Mouse (Mus musculus): ENCODE results near the gene Chchd4.

Chchd4 gene

DNA sequence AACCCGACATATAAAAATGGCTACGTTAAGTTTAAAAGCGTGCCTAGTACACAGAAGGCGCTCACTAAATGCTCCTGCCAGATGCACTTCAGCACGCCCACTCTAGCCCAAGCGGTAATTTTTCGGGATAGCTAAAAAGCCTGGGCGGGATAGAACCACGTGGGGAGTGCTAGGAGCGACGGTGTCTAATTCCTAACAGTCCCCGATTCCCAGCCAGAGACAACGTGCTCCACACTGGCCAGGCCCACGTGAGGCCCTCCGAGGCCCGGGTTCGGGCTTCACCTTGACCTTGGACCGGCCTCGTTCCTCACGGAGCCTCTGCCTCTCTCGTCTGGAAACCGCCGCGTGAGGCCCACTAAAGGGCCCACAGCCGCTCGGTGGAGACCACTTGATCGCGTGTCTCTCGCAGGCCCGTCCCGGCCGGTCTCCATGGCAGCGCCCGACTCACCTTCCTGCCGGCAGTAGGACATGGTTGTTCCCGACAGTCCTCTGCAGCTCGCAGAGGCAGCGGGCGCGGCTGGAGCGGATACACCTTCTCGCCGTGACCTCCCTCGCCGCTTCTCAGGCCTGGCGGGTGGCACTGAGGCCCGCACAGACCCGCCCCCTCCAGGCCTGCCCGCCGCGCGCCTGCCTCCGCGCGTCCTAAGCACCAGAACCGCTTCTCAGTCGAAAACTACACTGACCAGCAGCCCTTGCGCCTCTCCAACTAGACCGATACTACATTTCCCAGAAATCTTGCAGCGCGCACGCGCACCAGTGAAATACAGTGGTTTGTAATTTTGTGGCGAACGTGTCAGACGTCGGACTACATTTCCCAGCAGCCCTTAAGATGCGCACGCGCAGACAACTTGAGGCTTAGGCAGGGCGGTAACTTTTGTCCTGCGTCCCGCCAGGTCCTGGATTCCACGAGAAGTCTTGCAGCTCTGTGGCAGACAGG is at the start of gene Chchd4, which contains the start of gene Tmem43:
TSS of gene Chchd4 (minus strand) at position 679 of the 937 bp plus-strand sequence.
TSS of gene Tmem43 (plus strand) at position 836 of the 937 bp plus-strand sequence.
- DNase-seq (ENCODE audit: low spot score) = peak; percentile 100

DNA sequence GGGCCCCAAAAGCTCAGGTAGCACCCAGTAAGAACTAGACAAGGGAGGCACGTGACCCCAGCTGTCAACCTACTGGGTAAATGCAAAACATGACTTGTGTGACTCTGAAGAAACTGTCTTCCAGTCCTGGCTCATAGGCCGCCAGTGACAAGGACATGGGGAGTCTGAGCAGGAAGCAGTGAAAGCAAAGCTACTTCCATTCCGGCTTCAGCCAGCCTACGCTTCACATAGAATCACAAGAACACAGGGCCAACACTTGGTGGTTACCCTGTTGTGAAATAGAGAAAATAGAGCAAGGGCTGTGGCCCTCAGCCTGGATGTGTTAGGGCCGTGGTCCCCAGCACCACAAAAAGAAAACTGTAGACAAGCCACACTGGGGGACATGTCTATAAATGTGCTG is 49.5 kb upstream of the Chchd4 start:
- no peak for DNase-seq (ENCODE audit: low spot score)

DNA sequence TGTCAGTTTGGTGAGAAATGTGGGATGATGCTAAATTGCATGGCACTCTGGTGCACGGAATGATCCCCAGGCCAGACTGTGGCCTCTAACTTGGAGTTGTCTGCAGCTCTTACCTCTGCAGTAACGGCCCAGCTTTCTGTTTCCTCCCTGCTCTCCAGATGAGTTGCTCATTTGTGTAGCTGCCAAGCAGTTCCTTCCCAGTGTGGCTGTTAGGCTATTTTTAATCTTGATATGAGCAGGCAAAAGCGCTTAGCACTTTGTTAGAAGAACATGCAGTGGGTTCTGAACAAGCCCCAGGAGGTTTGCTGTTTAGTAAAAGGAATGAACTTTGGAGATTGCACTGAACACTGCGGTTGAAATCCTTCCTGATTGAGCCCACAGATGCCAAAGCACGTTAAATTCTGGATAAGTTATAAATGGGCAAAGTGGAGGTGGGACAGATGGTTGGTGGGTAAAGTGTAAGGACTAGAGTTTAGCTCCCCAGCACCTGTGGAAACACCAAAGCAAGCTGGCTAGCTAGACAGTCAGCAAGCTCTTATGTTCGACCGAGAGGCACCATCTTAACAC is 45.2 kb upstream of the Chchd4 start:
- no peak for DNase-seq (ENCODE audit: low spot score)

GRCm38 (mm10) chr6:91515545-91516449 is 42.5 kb upstream of the Chchd4 start, which contains the start of the genes Xpc and Lsm3:
TSS of gene Xpc (minus strand) at chr6:91515888.
TSS of gene Lsm3 (plus strand) at chr6:91515928.
- DNase-seq (ENCODE audit: low spot score) = peak; percentile 98

DNA sequence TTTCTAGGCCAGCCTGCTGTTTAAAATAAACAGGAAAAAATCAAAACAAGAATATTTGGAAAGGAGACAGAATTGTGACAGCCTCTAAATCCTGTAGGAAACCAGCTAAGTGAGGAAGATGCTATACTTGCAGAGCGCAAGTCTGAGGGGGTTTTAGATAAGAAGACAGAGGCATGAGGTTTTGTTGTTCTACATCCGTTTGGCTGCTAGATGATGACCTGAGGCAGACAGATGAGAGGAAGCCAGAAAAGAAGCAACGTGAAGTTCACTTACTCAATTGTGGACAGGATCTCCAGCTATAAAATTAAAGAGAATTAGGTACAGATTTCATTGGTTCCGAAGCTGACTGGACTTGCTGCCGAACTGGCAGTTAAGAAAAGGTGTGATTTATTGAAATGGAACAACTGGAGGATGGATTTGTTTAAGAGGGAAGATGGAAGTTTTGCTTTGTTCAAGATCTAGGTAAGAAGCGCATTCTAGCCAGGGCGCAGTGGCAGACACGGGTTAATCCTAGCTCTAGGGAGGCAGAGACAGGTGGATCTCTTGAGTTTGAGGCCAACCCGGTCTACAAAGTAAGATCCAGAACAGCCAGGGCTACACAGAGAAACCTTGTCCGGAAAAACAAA is 41.5 kb upstream of the Chchd4 start:
- no peak for DNase-seq (ENCODE audit: low spot score)

DNA sequence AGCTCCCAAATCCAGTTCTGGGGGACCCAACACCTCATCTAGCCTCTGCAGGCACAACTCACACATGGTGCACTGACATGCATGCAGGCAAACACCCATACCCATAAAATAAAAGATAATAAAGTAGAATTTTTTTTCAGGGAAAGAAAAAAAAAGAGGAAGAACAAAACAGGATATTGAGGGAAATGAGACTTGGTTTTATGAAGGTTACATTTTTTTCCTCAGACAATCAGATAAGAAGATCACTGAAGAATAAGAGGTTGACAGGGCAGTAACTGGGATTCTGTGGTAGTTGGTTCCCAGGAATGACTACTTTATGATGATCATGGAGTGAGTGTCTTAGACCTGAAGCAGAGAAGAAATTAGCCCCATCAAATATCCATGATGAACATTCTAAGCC is 40.8 kb upstream of the Chchd4 start:
- no peak for DNase-seq (ENCODE audit: low spot score)

- no peak for DNase-seq (ENCODE audit: low spot score)
Measured at GRCm38 (mm10) chr6:91510211-91510610, 36.9 kb upstream of the Chchd4 start.

DNA sequence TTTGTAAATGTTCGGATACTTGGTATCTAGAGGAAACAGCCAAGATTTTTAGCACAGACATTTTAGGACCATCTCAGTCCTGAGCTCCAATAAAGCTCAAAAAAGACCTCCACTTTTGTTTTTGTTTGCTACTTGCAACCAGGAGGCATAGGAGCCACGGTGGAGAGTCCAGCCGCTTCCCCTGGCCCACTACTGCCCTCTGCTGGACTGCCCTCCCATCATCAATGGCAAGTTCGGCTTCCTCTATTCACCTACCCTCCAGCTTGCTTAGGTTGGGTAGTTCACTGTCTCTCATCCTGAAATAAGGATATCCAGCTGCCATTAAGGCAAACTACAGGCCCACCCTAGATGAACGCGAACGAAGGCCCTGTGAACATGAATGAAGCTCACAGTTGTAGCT is 36.0 kb upstream of the Chchd4 start:
- peak; percentile 73 for DNase-seq (ENCODE audit: low spot score)

DNA sequence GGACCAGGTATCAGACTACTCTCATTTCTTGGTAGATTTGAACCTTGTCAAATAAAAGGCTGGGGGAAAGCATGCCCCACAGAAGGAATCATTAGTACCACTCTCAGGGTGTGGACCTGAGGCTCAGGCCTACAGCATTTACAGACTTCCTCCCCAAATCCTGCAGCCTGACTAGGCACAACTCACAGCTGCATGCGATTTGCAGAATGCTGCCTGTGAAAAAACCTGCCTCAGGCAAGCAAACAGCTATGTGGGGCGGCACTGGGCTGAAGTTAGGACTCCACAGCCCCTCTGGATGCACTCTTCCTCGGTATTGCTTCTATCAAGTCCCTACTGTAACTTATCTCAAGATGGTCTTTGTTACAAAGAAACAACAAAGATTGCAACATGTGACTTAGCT is 34.7 kb upstream of the Chchd4 start:
- no peak for DNase-seq (ENCODE audit: low spot score)

DNA sequence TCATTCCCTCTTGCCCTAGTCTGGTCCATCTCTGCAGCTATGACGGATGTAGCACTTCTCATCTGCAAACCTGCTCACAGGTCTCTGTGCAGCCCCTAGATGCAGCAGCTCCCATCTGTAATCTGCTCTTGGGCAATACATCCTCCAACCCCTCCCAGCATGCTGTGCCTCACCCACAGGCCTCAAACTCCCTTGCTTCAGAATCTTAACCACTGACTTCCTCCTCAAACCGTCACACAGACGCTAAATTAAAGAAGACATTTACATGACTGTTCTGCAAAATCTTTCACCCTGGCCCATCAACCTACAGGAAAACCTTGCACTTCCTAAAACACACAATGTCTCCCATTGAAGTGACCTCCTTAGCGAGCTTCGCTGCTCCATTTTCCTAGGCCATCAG is 32.7 kb upstream of the Chchd4 start:
- DNase-seq (ENCODE audit: low spot score) = no peak

DNA sequence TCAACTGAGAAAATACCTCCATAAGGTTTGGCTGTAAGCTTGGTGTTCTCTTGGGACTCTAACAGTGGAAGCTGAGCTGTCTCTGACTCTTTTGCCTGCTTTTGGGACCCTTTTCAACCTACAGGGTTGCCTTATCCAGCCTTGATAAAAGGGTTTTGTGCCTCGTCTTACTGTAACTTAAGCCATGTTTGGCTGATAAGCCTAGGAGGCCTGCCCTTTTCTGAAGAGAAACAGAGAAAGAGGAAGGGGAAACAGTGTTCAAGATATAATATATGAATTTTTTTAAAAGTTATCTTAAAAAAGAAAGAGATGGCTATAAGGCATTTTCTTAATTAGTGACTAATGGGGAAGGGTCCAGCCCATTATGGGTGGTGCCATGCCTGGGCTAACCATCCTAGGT is 30.0 kb upstream of the Chchd4 start:
- DNase-seq (ENCODE audit: low spot score) = no peak

- DNase-seq (ENCODE audit: low spot score) = no peak
Measured at GRCm38 (mm10) chr6:91494526-91494925, 21.2 kb upstream of the Chchd4 start.

- no peak for DNase-seq (ENCODE audit: low spot score)
Measured at GRCm38 (mm10) chr6:91493053-91493452, 19.7 kb upstream of the Chchd4 start.

DNA sequence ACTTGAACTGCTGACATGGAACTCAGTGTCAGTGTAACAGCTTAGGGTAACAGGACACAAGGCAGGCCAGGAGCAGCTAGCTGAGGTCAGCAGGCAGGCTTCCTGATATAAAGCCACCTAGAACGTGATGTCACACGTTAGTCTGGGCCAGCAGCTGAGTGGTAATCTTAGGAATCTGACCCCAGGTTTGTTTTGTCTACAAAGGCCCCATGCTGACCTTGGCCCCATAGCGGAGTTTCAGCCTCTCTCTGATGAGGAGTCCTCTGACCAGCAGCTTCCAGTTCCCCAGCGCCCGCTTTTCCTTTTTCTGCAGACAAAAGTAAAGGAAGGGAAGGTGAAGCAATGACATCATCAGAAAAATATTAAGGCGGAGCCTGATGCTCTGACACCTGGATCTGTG is 17.7 kb upstream of the Chchd4 start:
- DNase-seq (ENCODE audit: low spot score) = no peak

DNA sequence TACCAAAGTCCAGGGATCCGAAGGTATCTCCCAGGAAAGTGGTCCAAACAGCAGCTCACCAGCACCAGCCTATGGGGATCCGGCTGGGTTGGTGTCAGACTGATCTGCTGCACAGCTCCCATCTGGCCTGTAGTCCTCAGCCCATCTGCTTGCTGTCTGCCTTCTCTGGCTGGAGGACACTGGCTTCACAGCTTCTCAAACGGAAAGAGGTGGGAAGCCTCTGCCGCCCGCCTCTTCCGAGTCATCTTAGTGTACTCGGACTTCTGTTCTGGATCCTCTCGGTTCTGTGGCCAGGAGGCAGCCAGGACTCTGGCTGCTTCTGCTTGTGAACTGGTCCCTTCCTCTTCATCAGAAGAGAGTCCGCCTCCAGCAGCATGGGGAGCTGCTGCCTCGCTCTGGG is 16.5 kb upstream of the Chchd4 start:
- no peak for DNase-seq (ENCODE audit: low spot score)

DNA sequence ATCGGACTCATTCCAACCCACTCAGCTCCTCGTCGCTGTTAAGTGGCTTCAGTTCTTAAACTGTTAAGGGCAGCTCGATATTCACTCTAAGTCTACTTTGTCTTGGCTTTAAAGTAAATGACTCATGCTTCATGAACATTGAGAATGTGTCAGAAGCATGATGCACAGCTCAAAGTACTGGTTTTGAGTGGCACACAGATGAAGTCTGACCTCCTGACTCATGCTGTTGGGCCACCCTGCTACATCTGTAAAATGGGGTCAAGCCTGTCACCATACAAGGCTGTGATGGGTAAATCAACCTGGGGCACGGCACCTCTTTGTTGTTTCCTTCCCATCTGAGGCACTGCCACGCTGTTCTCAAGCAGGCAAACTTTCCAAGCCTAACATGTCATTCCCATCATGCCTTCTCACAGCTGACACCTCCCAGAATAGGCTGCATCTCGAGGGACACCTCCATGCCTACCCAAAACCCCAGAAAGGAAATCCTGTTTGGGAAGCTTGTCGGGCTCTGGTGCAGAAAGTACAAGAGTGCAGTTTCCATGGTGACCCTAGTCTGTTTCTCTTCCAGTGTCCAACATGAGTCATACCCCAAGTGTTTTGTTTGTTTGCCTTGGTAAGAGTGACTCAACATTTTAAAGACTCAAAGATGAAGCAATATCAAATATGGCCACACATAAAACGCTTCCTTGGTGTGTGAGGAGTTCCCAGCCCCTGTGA is 15.3 kb upstream of the Chchd4 start:
- no peak for DNase-seq (ENCODE audit: low spot score)

- DNase-seq (ENCODE audit: low spot score) = no peak
Measured at GRCm38 (mm10) chr6:91486736-91487453, 13.5 kb upstream of the Chchd4 start.

- no peak for DNase-seq (ENCODE audit: low spot score)
Measured at GRCm38 (mm10) chr6:91483371-91483770, 10.0 kb upstream of the Chchd4 start.

GRCm38 (mm10) chr6:91476541-91476940 is 3.2 kb upstream of the Chchd4 start:
- DNase-seq (ENCODE audit: low spot score) = no peak

DNA sequence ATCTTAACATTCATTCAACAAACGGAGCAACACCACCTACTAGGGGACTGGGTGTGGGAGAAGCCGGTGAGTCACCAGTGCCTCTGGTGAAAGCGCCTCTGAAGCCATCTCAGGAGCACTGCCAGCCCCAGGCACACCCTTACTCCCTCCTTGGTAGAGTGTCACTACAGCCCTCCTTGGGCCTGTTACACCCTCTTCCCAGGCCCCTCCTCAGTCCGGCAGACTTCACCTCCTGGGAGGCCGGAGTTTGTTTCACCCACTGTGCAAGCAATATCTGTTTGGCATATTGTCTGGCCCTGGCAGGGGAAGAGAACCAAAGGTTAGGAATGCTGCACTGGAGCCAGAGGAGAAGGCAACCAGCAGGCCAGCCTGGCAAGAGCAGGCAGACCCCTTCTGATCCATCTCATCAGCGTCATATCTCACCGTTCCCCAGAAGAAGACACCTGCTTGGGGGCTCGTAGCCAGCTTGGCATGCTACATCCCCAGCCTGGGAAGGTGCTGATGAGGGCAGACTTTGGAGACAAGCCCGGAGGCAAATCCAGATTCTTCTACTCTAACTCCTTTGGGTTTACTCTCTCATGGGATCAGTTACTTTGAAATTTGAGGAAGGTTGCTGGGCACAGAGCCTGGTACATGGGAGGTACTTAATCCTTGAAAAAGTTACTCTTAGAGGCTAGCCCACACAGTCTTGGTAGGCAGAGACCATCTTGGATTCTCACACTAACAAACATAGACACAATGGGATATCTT is 1.3 kb upstream of the Chchd4 start:
- DNase-seq (ENCODE audit: low spot score) = no peak

Data from embryo, embryonic 10.5 days (tissue).